Mouse (Mus musculus): ENCODE data around the gene Srrd.

DNA sequence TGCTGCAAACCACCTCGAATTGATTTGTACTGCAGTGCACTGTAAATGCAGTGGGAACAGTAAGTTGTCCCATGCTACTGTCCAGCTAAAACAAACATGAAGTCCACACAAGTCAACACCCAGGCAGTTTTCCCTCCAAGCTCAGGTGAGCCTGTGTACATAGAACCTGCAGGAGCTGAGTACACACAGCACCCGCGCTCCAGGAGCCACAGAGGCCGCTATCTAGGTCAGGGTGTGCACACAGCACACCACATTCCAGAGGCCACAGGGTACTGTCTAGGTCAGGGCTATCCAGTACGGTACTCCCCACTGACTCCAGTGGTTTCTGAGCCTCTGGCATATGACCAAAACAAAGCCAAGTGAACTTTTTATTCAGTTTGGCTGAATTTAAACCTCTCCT, 40.5 kb downstream of the Srrd start:
- TF ChIP-seq CEBPB (IDR thresholded peaks at IDR 0.05; ENCODE audit: insufficient read depth, poor library complexity, severe bottlenecking) = no peak
- TF ChIP-seq MYOG (IDR thresholded peaks at IDR 0.05; ENCODE audit: control insufficient read depth in 1 of 3, insufficient read depth in 1 of 3, insufficient read length in 2 of 3, low read depth in 2 of 3) = no peak
- TF ChIP-seq USF1 (IDR thresholded peaks at IDR 0.05; ENCODE audit: low read depth) = no peak
- TF ChIP-seq E2F4 (IDR thresholded peaks at IDR 0.05; ENCODE audit: insufficient read depth) = no peak

Data from myocyte (in vitro differentiated cells).